Mouse (Mus musculus): ENCODE measurements around the gene Tle6.

Tle6 gene

GRCm38 (mm10) chr10:81560719-81561459, 40.0 kb downstream of the Tle6 start:
- peak; percentile 61 to 85 for DNase-seq

GRCm38 (mm10) chr10:81559627-81560539, 41.0 kb downstream of the Tle6 start:
- DNase-seq: peak; percentile 70 to 88

GRCm38 (mm10) chr10:81559163-81559626, 41.7 kb downstream of the Tle6 start, which contains the start of gene Aes:
Gene Aes (plus strand): TSS chr10:81559488.
- DNase-seq: peak; percentile 84 to 95

- DNase-seq: no peak
These were observed 43.4 kb downstream of the Tle6 start for GRCm38 (mm10) chr10:81557491-81557890.

- no peak for DNase-seq
These were observed 44.6 kb downstream of the Tle6 start for GRCm38 (mm10) chr10:81556282-81556681.

GRCm38 (mm10) chr10:81553807-81554755, 46.8 kb downstream of the Tle6 start:
- DNase-seq: no peak

GRCm38 (mm10) chr10:81553232-81553631, 47.6 kb downstream of the Tle6 start:
- DNase-seq: peak in 1 of 2 experiments; percentile 60

- DNase-seq: peak; percentile 96 to 98
These were observed 49.2 kb downstream of the Tle6 start for GRCm38 (mm10) chr10:81551597-81552102.

- DNase-seq: peak; percentile 82 to 87
These were observed 50.6 kb downstream of the Tle6 start for GRCm38 (mm10) chr10:81550257-81550656.

GRCm38 (mm10) chr10:81548944-81549343, 51.9 kb downstream of the Tle6 start:
- no peak for DNase-seq

GRCm38 (mm10) chr10:81546788-81547571, 53.9 kb downstream of the Tle6 start:
- DNase-seq: no peak

GRCm38 (mm10) chr10:81546332-81546731, 54.5 kb downstream of the Tle6 start:
- no peak for DNase-seq

- peak; percentile 99 to 100 for DNase-seq
These were observed 55.6 kb downstream of the Tle6 start, which contains the start of gene Gna11 for GRCm38 (mm10) chr10:81545161-81545747. Gene Gna11 (minus strand): TSS chr10:81545190.

GRCm38 (mm10) chr10:81544296-81545160, 56.3 kb downstream of the Tle6 start:
- no peak for DNase-seq

- DNase-seq: no peak
These were observed 57.2 kb downstream of the Tle6 start for GRCm38 (mm10) chr10:81543633-81544032.

- no peak for DNase-seq
These were observed 58.0 kb downstream of the Tle6 start for GRCm38 (mm10) chr10:81542727-81543460.

GRCm38 (mm10) chr10:81541803-81542202, 59.1 kb downstream of the Tle6 start:
- DNase-seq: peak; percentile 74 to 91

- DNase-seq: no peak
These were observed 59.5 kb downstream of the Tle6 start for GRCm38 (mm10) chr10:81541363-81541762.
